Mouse (Mus musculus) cerebellum, adult 11 months (tissue): Measurements from ENCODE around the gene Vmn2r14.
"Not testable (repeated sequence)": the region's sequence is repeated elsewhere in the genome, so short reads cannot be mapped to it uniquely, and the experiment has no call there.

ENCODE experiments used
- DNase-seq: peaks from one replicate; pipeline ENCODE4 v3.0.0; 2022

The Vmn2r14 gene

GRCm38 (mm10) chr5:109224608-109225007, at the start of gene Vmn2r14:
TSS of gene Vmn2r14 (minus strand) at chr5:109224708.
- no peak for DNase-seq

- DNase-seq: not testable (repeated sequence)
Measured at GRCm38 (mm10) chr5:109192099-109192498, 32.4 kb downstream of the Vmn2r14 start, which contains the start of gene Vmn2r13. TSS of gene Vmn2r13 (minus strand) at chr5:109192199.

GRCm38 (mm10) chr5:109166851-109167250, 57.7 kb downstream of the Vmn2r14 start:
- DNase-seq: not testable (repeated sequence)
